Mouse (Mus musculus) cerebellum, postnatal 36 days (tissue): ENCODE results near the gene Cux1.
"Not testable (repeated sequence)": the region's sequence is repeated elsewhere in the genome, so short reads cannot be mapped to it uniquely, and the experiment has no call there.

Source experiments
- DNase-seq, 2 experiments: peaks; one replicate each; pipeline ENCODE4 v3.0.0; 2021 to 2022; ENCODE audit warnings: mixed read lengths in 2 of 2

Gene Cux1

GRCm38 (mm10) chr5:136500307-136500871 lies 66.9 kb downstream of the Cux1 start:
- peak; percentile 54 to 69 for DNase-seq

DNA sequence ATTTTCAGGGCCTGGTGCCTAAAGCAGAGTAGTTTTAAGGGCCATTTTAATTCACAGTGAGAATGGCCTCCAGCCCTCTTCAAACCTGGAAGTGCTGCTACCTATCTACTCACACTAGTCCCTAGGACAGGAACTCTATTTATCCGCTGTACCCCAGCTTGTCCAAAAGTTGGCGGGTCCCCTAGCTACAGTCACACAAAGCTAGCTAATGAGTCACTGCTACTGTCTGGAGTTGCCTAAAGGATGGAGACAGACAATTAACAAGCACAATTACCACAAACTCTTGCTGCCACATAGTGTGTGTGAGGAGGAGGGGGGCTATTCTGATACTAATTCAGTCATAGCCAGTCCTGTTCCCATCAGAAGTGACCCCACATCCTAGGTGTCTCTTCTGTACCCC lies 68.0 kb downstream of the Cux1 start:
- DNase-seq: no peak

- no peak for DNase-seq
These were observed 68.5 kb downstream of the Cux1 start for GRCm38 (mm10) chr5:136498741-136499140.

DNA sequence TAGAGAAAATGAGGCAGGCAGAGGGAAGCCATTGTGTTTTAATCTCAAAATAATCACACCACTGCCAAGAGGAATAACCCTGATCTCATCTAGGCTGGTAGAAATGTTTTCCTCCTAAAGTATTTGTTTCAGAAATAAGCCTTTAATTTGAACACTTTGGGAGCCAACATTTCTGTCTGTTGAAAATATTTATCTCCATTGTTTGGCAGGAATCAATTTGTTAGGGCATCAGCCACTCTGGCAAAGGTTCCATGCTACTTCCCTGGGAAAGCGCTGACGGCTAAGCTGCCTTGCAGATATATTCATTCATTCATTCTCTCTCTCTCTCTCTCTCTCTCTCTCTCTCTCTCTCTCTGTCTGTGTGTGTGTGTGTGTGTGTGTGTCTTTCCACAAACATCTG lies 70.0 kb downstream of the Cux1 start:
- DNase-seq: no peak

GRCm38 (mm10) chr5:136495581-136495980 lies 71.7 kb downstream of the Cux1 start:
- DNase-seq: no peak

GRCm38 (mm10) chr5:136494927-136495326 lies 72.4 kb downstream of the Cux1 start:
- peak in 1 of 2 experiments; percentile 35 for DNase-seq

- no peak for DNase-seq
These were observed 73.0 kb downstream of the Cux1 start for GRCm38 (mm10) chr5:136494288-136494687.

- no peak for DNase-seq
These were observed 77.8 kb downstream of the Cux1 start for GRCm38 (mm10) chr5:136489450-136489849.

- DNase-seq: peak; percentile 67 to 71
These were observed 78.6 kb downstream of the Cux1 start for GRCm38 (mm10) chr5:136488721-136489120.

DNA sequence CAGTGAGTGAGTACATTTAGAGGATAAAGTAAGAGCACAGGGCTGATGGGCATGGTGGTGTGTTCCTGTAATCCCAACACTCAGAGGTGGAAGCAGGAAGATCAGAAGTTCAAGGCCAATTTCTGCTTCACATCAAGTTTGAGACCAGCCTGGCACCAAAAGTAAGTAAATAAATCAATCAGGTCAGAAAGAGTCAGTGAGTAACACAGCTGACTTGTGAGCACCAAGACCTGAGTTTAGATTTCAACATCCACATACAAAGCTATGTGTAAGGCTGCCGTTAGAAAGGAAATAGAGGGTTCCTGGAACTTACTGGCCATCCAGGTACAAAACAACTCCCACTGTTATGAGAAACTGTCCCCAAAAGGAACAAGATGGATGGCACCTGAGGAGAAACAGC lies 79.1 kb downstream of the Cux1 start:
- no peak for DNase-seq

- DNase-seq: peak in 1 of 2 experiments; percentile 37
These were observed 79.7 kb downstream of the Cux1 start for GRCm38 (mm10) chr5:136487397-136488093.

- DNase-seq: peak; percentile 89
These were observed 80.9 kb downstream of the Cux1 start for GRCm38 (mm10) chr5:136486401-136486800.

GRCm38 (mm10) chr5:136485397-136485796 lies 81.9 kb downstream of the Cux1 start:
- no peak for DNase-seq

DNA sequence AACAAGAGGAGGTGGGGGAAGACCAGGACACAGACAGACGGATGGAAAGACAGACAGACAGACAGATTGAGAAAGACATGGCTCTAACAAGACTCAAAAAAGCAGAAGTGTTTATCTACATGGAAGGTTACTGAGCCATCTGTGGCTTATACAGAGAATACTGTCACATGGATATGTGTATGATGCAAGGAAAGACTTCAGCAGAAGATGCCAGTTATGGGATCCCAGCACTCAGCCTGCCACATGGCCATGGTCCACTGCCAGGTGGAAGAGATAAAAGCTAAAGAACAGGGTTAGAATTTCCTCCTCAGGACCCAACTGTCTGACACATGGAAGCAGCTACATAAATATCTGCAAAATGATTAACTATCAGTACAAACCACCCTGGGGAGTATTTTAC lies 84.9 kb downstream of the Cux1 start:
- peak; percentile 64 to 71 for DNase-seq

DNA sequence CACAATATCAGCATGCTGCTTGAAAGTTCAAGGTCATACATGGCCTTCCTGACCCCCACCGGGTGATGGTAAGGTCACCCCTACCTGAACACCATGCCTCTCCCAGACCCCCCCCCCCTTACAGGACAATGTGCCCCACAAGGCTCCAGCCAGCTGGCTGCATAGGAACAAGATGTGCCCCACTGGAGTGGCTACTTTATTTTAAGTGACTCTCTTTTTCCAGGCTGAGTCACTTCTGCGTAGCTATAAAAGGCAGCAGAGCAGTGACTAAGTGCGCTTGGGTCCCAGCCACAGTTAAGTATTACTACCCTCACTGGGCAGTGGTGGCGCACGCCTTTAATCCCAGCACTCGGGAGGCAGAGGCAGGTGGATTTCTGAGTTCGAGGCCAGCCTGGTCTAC lies 86.7 kb downstream of the Cux1 start:
- no peak for DNase-seq

DNA sequence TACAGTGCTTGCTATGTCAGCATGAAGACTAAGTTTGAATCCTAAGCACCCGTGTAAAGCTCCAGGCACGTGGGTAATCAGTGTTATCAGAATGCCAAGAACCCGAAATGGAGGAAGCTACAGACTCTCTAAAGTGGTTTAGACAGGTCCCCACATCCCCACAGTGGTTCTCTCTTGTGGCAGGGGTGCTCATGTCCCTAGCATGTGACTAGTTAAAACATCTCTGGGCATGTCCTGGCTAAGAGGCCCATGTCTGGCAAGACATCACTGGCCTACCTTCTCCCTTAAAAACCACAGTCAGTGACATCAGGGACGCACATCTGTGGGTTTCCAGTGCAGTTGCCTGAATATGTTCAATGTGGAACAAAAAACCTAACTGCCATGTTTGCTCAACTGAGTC lies 87.5 kb downstream of the Cux1 start:
- no peak for DNase-seq

DNA sequence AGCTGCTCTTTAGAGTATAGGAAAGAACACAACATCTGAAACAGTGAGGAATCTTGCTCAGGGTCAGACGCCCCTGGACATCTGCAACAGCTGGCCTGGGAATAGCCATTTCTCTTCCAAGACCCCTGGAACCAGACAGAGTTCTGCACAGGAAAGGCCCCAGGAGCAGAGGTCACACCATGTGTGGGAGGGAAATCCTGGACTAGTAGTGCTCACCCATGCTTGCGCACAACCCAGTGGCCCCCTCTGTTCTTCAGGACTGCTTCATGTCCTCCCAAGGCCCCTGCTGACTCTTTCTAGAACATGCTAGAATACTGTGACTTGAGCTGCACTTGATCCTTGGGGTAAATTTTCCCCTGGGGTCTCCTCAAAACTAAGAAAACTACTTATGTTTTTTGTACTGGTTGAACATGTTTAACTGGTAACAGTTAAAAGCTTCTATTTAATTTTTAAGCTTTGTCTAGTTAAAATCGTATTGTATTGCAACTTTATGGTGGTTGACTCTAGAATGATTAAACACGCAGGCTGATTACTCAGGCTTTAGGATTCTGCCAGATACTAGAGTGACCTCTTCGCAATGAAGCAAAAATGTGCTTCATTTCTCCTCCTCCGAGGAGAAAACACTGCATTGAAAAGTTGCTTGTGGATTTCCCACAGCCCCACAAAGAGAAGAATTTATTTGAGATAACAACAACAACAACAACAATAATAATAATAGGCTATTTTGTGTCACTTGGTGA lies 88.1 kb downstream of the Cux1 start:
- no peak for DNase-seq

DNA sequence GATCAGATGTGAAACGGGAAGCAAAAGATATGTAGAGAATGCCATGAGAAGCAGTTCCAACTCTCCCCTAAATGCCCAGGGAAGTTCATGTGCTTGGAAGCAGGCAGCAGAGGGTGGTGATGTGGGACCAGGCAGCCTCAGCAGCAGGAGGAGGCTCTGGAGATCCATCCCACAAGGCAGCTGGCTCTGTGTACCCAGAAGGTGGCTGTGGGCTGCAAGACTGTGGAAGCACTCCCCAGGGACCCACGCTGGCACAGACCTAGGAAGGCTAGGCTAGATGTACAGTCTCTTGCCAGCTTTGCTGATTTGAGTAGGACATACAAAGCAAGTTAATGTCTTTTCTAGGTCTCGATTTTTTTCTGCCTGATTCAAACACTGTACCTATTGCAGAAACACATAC lies 91.0 kb downstream of the Cux1 start:
- DNase-seq: peak in 1 of 2 experiments; percentile 43

GRCm38 (mm10) chr5:136475161-136475560 lies 92.1 kb downstream of the Cux1 start:
- no peak for DNase-seq

GRCm38 (mm10) chr5:136474086-136474485 lies 93.2 kb downstream of the Cux1 start:
- DNase-seq: no peak

DNA sequence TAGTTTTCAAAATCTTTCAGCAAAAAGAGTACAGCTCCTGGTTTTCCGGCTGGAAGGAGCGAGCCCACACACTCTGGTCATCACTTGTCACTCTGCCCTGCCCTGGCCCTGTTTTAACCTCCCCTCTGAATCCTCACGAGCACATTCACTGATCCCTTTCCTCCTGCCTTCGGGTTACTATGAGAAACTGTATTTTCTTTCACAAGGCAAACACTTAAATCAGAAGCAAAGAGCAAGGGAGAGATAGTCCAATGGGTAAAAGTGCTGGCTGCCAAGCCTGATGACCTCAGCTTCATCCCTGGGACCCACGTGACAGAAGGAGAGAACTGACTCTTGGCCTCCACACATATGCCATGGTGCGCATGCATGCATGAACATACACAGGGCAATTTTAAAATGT lies 94.0 kb downstream of the Cux1 start:
- DNase-seq: peak in 1 of 2 experiments; percentile 34

- DNase-seq: no peak
These were observed 94.4 kb downstream of the Cux1 start for GRCm38 (mm10) chr5:136472846-136473245.

DNA sequence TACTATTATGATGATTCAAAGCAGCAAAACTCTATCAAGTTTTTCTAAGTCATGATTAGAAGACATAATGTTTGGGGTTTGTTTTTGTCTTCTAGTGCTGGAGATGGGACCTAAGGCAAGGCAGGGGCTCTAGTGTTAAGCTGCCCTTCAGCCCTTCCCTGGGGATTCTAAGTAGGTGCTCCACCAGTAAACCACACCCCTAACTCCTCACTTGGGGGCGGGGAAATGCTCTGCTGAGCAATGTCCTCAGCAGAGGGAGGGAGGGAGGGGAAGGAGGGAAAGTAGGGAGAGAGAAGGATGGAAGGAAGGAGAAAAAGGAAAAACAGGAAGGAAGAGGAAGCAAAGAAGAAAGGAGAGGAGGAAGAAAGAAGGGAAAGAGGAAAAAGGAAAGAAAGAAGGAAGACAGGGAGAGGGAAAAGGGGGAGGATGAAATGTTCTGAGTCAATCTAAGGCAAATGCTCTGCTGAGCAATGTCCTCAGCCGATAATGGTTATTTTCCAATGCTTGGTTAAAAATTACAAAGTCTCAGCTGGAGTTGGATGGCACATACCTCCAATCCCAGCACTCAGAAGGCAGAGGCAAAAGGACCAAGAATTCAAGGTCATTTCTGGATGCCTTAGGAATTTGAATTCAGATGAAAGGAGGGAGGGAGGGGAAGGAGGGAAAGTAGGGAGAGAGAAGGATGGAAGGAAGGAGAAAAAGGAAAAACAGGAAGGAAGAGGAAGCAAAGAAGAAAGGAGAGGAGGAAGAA lies 96.1 kb downstream of the Cux1 start:
- DNase-seq: not testable (repeated sequence)
